Mouse (Mus musculus): ENCODE results near the gene Rpl32.

Rpl32 gene

DNA sequence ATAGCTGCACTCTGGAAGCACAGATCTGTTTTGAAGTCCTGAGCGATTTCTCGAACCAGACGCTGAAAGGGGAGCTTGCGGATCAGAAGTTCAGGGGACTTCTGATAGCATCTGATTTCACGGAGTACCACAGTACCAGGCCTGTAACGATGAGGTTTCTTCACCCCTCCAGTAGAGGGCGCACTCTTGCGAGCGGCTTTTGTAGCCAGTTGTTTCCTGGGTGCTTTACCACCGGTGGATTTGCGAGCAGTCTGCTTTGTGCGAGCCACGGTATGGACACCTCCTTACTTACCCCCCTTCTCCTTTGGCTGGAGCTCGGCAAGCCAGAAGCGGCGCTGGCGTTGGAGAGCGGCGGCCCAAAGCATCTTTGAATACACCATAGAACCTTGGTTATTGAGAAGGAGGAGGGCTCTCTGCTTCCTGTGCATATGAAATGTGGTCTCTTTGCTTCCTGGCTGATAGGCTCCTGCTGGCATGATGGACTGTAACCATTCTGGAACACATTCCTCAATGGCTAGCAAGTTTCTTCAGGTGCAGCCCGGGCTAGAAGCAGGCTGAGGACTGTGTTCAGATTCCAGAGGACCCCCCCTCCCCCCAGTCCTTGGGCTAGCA, 38.4 kb downstream of the Rpl32 start:
- peak; percentile 25 for DNase-seq (ENCODE audit: low read depth, low spot score)

DNA sequence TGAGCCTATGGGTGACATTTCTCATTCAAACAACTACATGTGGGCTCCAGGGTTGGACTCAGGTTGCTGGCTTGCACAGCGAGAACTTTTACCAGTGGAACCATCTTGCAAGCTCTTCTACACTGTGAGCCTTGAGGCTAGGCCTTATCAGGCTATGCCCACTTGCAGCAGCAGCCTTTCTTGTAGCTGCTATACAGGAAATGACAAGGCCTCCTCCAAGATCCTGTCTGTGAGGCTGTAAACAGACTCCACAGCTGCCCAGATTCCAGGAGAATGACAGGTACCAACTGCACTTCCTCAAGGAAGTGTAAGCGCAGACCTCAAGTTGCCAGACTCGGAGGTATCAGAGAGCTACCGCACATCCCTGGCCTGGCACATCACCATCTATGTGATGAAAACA, 40.3 kb downstream of the Rpl32 start:
- no peak for DNase-seq (ENCODE audit: low read depth, low spot score)

DNA sequence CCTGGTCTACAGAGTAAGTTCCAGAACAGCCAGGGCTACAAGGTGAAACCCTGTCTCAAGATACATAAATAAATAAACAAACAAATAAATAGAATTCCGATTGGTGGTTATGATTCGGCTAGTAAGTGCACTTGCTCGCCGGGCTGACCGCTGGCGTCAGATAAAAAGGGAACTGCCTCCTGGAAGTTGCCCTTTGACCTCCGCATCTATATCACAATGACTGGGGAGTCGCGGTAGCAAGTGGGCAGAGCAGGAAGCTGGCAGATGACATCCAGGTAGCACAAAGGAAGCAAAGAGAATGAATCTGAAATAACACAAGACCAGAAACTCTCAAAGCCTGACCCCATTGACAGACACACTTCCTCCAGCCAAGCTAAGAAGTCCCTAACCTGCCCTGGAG, 41.2 kb downstream of the Rpl32 start:
- DNase-seq (ENCODE audit: low read depth, low spot score), result no peak

DNA sequence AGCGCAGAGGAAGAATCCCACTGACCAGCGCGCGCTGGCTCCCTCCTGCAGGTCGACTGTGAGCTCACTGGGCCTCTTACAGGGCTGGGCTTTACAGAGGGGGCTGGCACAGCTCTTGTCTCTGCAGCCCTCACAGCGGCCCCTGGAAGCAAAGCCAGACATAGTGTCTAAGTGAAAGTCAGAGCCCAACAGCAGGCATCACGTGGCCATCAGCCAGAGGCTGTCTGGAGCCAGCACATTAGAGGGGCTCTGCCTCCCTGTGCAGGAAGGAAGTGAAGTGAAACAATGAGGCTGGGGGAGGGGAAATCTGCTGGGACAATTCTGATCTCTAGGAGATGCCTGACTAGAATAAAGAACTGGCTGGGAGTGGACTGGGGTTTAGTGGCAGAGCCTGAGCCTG, 44.4 kb downstream of the Rpl32 start:
- DNase-seq (ENCODE audit: low read depth, low spot score), result peak; percentile 97

DNA sequence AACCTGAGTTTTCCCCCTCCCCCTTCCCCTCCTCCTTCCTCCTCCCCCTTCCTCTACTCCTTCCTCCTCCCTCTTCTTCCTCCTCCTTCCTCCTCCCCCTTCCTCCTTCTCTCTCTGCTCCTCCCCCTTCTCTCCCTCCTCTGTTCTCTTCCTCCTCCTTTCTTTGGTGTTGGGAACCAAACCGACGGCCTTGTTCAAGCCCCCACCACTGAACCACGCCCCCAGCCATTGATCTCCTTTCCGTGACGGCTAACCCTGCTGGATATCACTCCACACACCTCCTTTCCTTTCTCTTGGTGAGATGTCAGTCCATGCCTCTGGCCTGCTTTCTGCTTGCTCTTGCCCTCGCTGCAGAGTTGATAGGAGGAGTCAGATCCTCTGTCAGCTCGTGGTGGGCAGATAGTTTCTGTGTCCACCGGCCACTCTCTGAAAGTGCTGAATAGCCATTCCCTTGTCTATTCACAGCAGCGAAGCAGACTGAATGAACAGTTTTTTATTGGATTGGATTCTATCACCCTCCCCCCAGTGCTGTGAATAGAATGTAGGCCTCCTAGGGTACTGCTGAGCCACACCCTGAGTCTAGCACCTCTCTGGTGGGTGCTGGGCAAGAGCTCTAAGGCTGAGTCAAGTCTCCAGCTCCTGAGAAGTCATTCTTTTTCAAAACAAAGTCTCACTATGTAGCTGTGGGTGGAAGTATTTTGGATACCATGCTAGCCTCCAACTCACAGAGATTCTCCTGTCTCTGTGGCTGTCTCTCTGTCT, 46.4 kb downstream of the Rpl32 start, which contains the start of gene Tmem40:
Tmem40 (minus strand) TSS at position 416 of the 762 bp plus-strand sequence.
- DNase-seq (ENCODE audit: low read depth, low spot score), result peak; percentile 96

DNA sequence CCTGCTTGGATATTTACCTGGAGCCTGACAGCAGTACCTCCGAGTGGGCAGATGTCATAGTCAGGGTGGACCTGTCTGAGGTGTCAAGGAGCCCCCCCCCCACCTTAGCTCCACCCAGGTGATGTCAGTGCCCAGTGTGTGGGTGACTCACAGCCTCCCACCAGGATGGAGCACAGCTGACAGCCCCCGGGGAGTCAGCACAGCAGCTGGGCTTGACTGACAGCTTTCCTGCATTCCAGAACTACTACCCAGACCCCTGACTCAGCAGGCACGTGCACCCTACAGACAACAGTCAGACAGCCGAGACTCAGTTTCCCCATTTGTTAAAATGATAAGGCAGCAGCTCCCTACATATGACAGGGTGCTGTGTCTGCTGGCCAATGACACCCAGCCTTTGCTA, 47.6 kb downstream of the Rpl32 start:
- peak; percentile 25 for DNase-seq (ENCODE audit: low read depth, low spot score)

DNA sequence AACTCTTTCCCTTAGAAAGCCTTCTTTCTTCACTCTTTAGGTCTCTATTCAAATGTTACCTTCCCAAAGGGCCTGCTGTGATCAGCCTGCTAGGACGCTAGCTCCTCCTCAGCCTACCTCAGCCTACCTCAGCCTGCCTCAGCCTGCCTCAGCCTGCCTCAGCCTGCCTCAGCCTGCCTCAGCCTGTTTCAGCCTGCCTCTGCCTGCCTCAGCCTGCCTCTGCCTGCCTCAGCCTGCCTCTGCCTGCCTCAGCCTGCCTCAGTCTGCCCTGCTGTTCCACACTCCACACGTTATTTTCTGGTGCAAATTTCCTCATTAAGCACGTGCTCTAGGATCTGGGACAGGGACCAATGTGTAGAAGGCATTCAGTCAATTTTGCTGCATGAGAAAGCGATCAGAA, 48.4 kb downstream of the Rpl32 start:
- DNase-seq (ENCODE audit: low read depth, low spot score), result peak; percentile 68

DNA sequence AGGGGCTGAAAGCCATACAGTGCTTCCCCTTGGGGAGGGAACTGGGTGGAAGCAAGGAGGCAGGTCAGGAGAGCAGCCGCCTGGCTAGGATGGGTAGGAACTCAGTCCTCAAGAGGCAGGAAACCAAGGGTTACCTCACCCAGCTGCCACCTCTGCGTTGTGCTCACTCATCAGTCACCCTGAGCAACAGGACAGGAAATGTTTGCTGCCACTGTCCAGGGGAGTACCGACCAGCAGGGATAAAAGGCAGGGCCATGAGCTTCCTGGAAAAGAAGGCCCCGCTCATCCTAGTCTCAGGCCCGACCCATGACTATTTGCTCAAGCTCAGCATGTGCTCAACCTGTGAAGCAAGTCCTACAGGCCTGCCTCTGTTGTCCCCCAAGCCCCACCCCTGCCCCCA, 49.1 kb downstream of the Rpl32 start:
- DNase-seq (ENCODE audit: low read depth, low spot score), result peak; percentile 42

DNA sequence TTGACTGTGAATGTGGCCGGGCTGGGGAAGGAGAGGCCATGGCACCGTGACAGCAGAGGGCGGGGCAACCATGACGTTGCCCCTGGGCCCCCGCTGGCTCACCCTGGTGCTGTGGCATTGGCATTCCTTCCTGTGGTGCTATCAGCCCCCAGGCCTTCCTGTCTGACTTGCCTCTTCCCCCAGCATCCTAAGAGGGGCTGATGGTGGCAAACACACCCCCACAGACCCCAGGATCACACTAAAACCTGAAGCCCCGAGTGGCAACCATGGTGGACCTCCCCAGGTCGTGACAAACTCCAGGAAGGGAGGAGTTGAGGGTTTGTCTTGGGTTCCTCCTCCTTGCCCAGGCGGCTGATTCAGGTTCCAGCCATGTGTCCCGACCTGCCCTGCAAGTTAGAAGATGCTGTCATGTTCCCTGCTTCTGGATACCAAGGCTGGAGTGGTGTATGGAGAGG, 49.5 kb downstream of the Rpl32 start:
- DNase-seq (ENCODE audit: low read depth, low spot score), result no peak

DNA sequence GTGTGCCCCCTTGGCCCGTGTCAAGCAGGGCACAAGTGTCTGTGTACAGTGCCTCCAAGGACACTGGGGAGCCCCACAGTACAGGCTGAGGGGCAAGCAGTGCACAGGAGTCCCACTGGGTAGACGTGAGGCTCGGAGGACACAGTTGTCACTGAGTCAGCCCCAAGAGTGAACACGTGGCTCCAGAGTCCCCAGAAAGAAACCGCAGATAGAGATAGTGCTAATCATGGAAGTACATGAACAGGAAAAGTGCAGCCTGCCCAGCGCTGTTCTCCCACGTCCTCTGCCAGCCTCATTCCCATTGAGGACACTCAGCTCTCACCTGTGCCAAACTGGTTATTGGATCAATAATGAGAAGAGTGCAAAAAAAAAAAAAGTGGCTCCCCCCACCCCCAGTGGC, 53.0 kb downstream of the Rpl32 start:
- DNase-seq (ENCODE audit: low read depth, low spot score), result no peak

Measured in R1 (cell line).